Mouse (Mus musculus) spleen, adult 2 months (tissue): ENCODE data around the gene Ogdh.
A peak's percentile ranks its signal among the peaks of the same experiment; 100 is the strongest.

ENCODE experiments used
- CTCF ChIP-seq: fragments of 200-500 bp; IDR thresholded peaks from 2 replicates; pipeline ENCODE4 v1.5.1; 2011; ENCODE audit warnings: mild to moderate bottlenecking, inconsistent platforms; ENCODE audit not compliant: insufficient read depth, insufficient read length, insufficient replicate concordance; ENCODE audit errors: extremely low read depth
- POLR2A ChIP-seq: fragments of 200-500 bp; IDR thresholded peaks from 2 replicates; pipeline ENCODE4 v1.6.1; 2011; ENCODE audit warnings: low read depth, low read length, inconsistent platforms

- TF ChIP-seq CTCF (no peak), POLR2A (peak; percentile 58; the same call in 1 of the 2 replicates)
These were observed at the start of gene Ogdh for GRCm38 (mm10) chr11:6291401-6292115.
